Mouse (Mus musculus) cerebellum, adult 2 months (tissue): ENCODE data around the gene Rere. TPM values are rescaled to one million over a fixed set of nuclear protein-coding genes. Genes with fewer than 3 reads are reported as not detected.

Source experiments
- DNase-seq, 2 experiments: peaks; one replicate each; pipeline ENCODE4 v3.0.0; 2021
- H3K27ac ChIP-seq: fragments of 200-500 bp; 2 replicates; pipeline ENCODE4 v1.5.1; 2012; ENCODE audit warnings: low read length, control low read depth, inconsistent platforms; ENCODE audit not compliant: insufficient read depth
- H3K27me3 ChIP-seq: fragments of 200-500 bp; 2 replicates; pipeline ENCODE4 v1.6.1; 2012; ENCODE audit warnings: inconsistent platforms, mild to moderate bottlenecking, low read length, moderate library complexity; ENCODE audit not compliant: control insufficient read depth, insufficient read depth
- H3K4me1 ChIP-seq: fragments of 200-500 bp; 2 replicates; pipeline ENCODE4 v1.6.1; 2011; ENCODE audit warnings: low read length; ENCODE audit not compliant: control insufficient read depth, insufficient read depth
- H3K4me3 ChIP-seq: fragments of 200-500 bp; replicated peaks from 2 replicates; pipeline ENCODE3; 2011; ENCODE audit warnings: mild to moderate bottlenecking, low read depth, low read length, control low read depth; ENCODE audit not compliant: insufficient read depth
- CTCF ChIP-seq: fragments of 200-500 bp; IDR thresholded peaks from 2 replicates; pipeline ENCODE4 v1.5.1; 2011; ENCODE audit warnings: low read depth, mild to moderate bottlenecking, control low read depth, low read length, moderate library complexity, borderline replicate concordance; ENCODE audit not compliant: insufficient read depth
- POLR2A ChIP-seq: fragments of 200-500 bp; IDR thresholded peaks from 2 replicates; pipeline ENCODE4 v1.6.1; 2011; ENCODE audit warnings: low read length, control low read depth, borderline replicate concordance; ENCODE audit not compliant: insufficient read depth
- WGBS: fragments of 180-500 bp; shearing (Covaris S2); methylation state at CpG from one replicate; pipeline ENCODE4 v1.1.7; 2018; 5-methylcytosine and 5-hydroxymethylcytosine counted together
- polyA plus RNA-seq: library from polyadenylated mRNA; depleted of rRNA; stranded (reverse); fragments of >200 nt; gene quantifications from 2 replicates; pipeline ENCODE4 v1.2.3, GENCODE M21; 2012

Rere gene
- polyA plus RNA-seq, 1 experiment = 69.1 TPM

GRCm38 (mm10) chr4:150311431-150311830 lies 30.0 kb downstream of the Rere start:
- Histone ChIP-seq H3K4me3 (no peak overlapping the region), H3K27me3 (no peaks in the 10 kb centered on the region), H3K4me1 (peaks cover 20% of the 10 kb centered on the region), H3K27ac (no peak overlapping the region)
- no peak for TF ChIP-seq CTCF
- no peak for TF ChIP-seq POLR2A
- 36% methylated on average over 2 of the region's 2 CpGs for WGBS
- no peak for DNase-seq

DNA sequence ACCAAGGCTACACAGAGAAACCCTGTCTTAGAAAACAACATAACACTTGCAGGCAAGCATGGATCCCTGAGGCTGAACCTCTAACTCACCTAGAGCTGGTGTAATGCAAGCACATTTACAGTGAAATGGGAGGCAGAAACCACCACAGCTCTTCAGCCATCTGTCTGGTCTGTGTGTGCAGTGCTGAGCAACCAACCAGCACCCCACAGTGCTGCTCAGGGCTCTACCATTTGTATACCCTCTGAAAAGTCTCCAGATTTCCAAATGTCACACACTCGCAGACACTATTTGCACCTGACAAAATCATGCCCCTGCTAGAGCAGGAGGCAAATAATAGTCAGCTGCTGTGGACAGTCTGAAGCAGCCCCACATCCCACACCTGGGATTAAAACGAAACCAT lies 31.2 kb downstream of the Rere start:
- peak; percentile 63 to 84 for DNase-seq
- peak overlapping the region; percentile 2; the same call in 1 of the 2 replicates for H3K27ac ChIP-seq
- TF ChIP-seq CTCF (no peak), POLR2A (no peak)
- WGBS = 39% methylated on average over 2 of the region's 2 CpGs
- no peaks in the 10 kb centered on the region for H3K27me3 ChIP-seq
- H3K4me1 ChIP-seq = peaks cover 13% of the 10 kb centered on the region
- H3K4me3 ChIP-seq = no peak overlapping the region

DNA sequence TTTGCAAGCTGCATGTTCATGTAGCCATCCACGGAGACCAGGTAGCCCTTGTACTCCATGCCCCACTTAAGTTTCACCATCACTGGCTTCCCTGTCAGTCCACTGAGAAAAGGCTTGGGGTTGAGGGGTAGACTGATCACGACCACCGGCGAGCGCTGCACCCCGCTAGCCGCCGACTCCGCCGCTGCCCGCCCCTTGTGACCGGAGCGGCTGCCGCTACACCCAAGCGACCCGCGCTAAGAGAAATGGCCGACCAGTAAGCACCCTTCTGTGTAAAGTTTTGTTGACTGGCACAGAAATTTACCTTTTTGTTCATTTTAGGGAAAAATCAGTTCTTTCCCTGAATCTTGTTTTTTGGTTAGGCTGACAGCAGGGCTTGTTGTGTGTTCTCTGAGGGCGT lies 33.9 kb downstream of the Rere start:
- TF ChIP-seq CTCF = no peak
- TF ChIP-seq POLR2A = no peak
- peaks cover 13% of the 10 kb centered on the region for H3K4me1 ChIP-seq
- H3K27ac ChIP-seq = no peak overlapping the region
- no peak for DNase-seq
- 98% methylated on average over 19 of the region's 19 CpGs for WGBS
- no peaks in the 10 kb centered on the region for H3K27me3 ChIP-seq
- no peak overlapping the region for H3K4me3 ChIP-seq

GRCm38 (mm10) chr4:150316546-150316945 lies 35.1 kb downstream of the Rere start:
- no peak overlapping the region for H3K4me3 ChIP-seq
- peaks cover 9% of the 10 kb centered on the region for H3K4me1 ChIP-seq
- no peak for DNase-seq
- WGBS = 86% methylated on average over 1 of the region's 1 CpGs
- no peak overlapping the region for H3K27ac ChIP-seq
- H3K27me3 ChIP-seq = no peaks in the 10 kb centered on the region
- TF ChIP-seq POLR2A = no peak

GRCm38 (mm10) chr4:150325046-150325801 lies 43.8 kb downstream of the Rere start:
- H3K27ac ChIP-seq = no peak overlapping the region
- WGBS = 72% methylated on average over 3 of the region's 3 CpGs
- no peaks in the 10 kb centered on the region for H3K27me3 ChIP-seq
- peaks cover 4% of the 10 kb centered on the region; the same call in 1 of the 2 replicates for H3K4me1 ChIP-seq
- TF ChIP-seq POLR2A (no peak), CTCF (no peak)
- no peak for DNase-seq
- H3K4me3 ChIP-seq = no peak overlapping the region

GRCm38 (mm10) chr4:150326005-150326404 lies 44.6 kb downstream of the Rere start:
- H3K4me1 ChIP-seq = peaks cover 4% of the 10 kb centered on the region; the same call in 1 of the 2 replicates
- no peak overlapping the region for H3K4me3 ChIP-seq
- no peaks in the 10 kb centered on the region for H3K27me3 ChIP-seq
- 58% methylated on average over 2 of the region's 2 CpGs for WGBS
- DNase-seq = no peak
- H3K27ac ChIP-seq = no peak overlapping the region
- TF ChIP-seq POLR2A (no peak), CTCF (no peak)

- Histone ChIP-seq H3K4me1 (peaks cover 4% of the 10 kb centered on the region; the same call in 1 of the 2 replicates), H3K4me3 (no peak overlapping the region), H3K27me3 (no peaks in the 10 kb centered on the region), H3K27ac (no peak overlapping the region)
- TF ChIP-seq POLR2A (no peak), CTCF (peak; percentile 25)
- WGBS = 90% methylated on average over 4 of the region's 4 CpGs
- no peak for DNase-seq
Observed at GRCm38 (mm10) chr4:150327476-150327875, 46.0 kb downstream of the Rere start.
